Mouse (Mus musculus) liver, adult 2 months (tissue): ENCODE data around the gene Dop1a.

Experiments
- CTCF ChIP-seq: fragments of 200-500 bp; IDR thresholded peaks from 2 replicates; pipeline ENCODE4 v1.5.1; 2011; ENCODE audit warnings: low read depth, low read length, control low read depth
- POLR2A ChIP-seq: fragments of 200-500 bp; IDR thresholded peaks from 2 replicates; pipeline ENCODE4 v1.6.1; 2011; ENCODE audit warnings: low read length, control low read depth; ENCODE audit not compliant: insufficient read depth; ENCODE audit errors: extremely low read depth

DNA sequence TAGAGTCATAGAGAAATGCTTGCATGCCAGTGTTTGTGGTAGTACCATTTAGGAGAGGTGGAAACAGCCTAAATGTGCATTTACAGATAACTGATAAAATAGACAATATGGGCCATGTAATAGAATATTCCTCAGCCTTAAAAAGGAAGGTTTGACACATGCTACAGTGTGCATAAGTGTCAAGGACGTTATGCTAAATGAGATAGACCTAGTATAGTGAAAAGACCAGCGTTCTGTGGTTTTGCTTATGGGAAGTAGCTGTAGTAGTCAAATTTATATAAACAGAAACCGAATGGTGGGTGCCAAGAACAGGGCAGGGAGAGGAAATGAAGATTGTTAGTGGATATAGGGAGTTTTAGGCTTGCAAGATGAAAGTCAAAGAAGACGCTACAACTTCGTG, 9.8 kb downstream of the Dop1a start:
- TF ChIP-seq CTCF (no peak), POLR2A (no peak)
